Mouse (Mus musculus): Measurements from ENCODE around the gene Lingo2. TPM values are rescaled to one million over a fixed set of nuclear protein-coding genes. Genes with fewer than 3 reads are reported as not detected.
A peak's percentile ranks its signal among the peaks of the same experiment; 100 is the strongest.

The Lingo2 gene
- 0.61 and 1.1 TPM in 2 replicates for polyA plus RNA-seq (2014; fragmentation: Nextera tagmentation; extraction: Ambion mirVana)

GRCm38 (mm10) chr4:36951150-36951954 lies at the start of gene Lingo2:
Lingo2 (minus strand) TSS chr4:36951747.
- no peaks in the 10 kb centered on the region for H3K9me3 ChIP-seq (ENCODE audit: control insufficient read depth, low read length)
- peaks cover 45% of the 10 kb centered on the region for H3K27me3 ChIP-seq (ENCODE audit: control insufficient read depth, insufficient read depth, low read length)
- DNase-seq (ENCODE audit: low spot score) (peak; percentile 55), ATAC-seq (ENCODE audit: insufficient number of reproducible peaks, low FRiP score, low TSS enrichment, low read depth) (no peak)
- peak within 1 kb of the TSS; percentile 93 for H3K4me2 ChIP-seq (ENCODE audit: low read depth, severe bottlenecking)
- 0 out of 2 replicates have a peak, but pooled peaks cover 3% of the 10 kb centered on the region for H3K4me1 ChIP-seq (ENCODE audit: control insufficient read depth, insufficient read depth, low read length)
- H3K27ac ChIP-seq (replicated peaks; ENCODE audit: low read depth, low read length) = no peak within 1 kb of the TSS
- peak within 1 kb of the TSS; percentile 27; the same call in 1 of the 2 replicates for H3K9ac ChIP-seq (ENCODE audit: low read length)
- peak within 1 kb of the TSS; percentile 52 for H3K4me3 ChIP-seq (ENCODE audit: low read depth, low read length)
- WGBS = under 1% methylated on average over 61 of the region's 61 CpGs
- no peaks in the 10 kb centered on the region for H3K36me3 ChIP-seq (ENCODE audit: control insufficient read depth, insufficient read depth, low read length)

- Histone ChIP-seq H3K27ac (replicated peaks; ENCODE audit: low read depth, low read length) (no peak overlapping the region), H3K4me1 (ENCODE audit: control insufficient read depth, insufficient read depth, low read length) (no peaks in the 10 kb centered on the region), H3K9ac (ENCODE audit: low read length) (no peak overlapping the region), H3K9me3 (ENCODE audit: control insufficient read depth, low read length) (no peaks in the 10 kb centered on the region), H3K4me3 (ENCODE audit: low read depth, low read length) (no peak overlapping the region), H3K36me3 (ENCODE audit: control insufficient read depth, insufficient read depth, low read length) (no peaks in the 10 kb centered on the region), H3K4me2 (ENCODE audit: low read depth, severe bottlenecking) (no peak overlapping the region), H3K27me3 (ENCODE audit: control insufficient read depth, insufficient read depth, low read length) (no peaks in the 10 kb centered on the region)
- DNase-seq (ENCODE audit: low spot score) (no peak), ATAC-seq (ENCODE audit: insufficient number of reproducible peaks, low FRiP score, low TSS enrichment, low read depth) (no peak)
- WGBS = 86% methylated on average over 4 of the region's 4 CpGs
Measured at GRCm38 (mm10) chr4:36973358-36973757, 21.8 kb upstream of the Lingo2 start.

GRCm38 (mm10) chr4:36952431-36953429 lies 1.2 kb upstream of the Lingo2 start:
- Histone ChIP-seq H3K36me3 (ENCODE audit: control insufficient read depth, insufficient read depth, low read length) (no peaks in the 10 kb centered on the region), H3K4me3 (ENCODE audit: low read depth, low read length) (peak overlapping the region; percentile 52), H3K9me3 (ENCODE audit: control insufficient read depth, low read length) (no peaks in the 10 kb centered on the region), H3K4me1 (ENCODE audit: control insufficient read depth, insufficient read depth, low read length) (0 out of 2 replicates have a peak, but pooled peaks cover 3% of the 10 kb centered on the region), H3K9ac (ENCODE audit: low read length) (no peak overlapping the region), H3K4me2 (ENCODE audit: low read depth, severe bottlenecking) (peak overlapping the region; percentile 93), H3K27me3 (ENCODE audit: control insufficient read depth, insufficient read depth, low read length) (peaks cover 45% of the 10 kb centered on the region), H3K27ac (replicated peaks; ENCODE audit: low read depth, low read length) (no peak overlapping the region)
- WGBS = 9% methylated on average over 20 of the region's 20 CpGs
- DNase-seq (ENCODE audit: low spot score) (peak; percentile 43), ATAC-seq (ENCODE audit: insufficient number of reproducible peaks, low FRiP score, low TSS enrichment, low read depth) (no peak)

- no peak overlapping the region for H3K27ac ChIP-seq (replicated peaks; ENCODE audit: low read depth, low read length)
- peak overlapping the region; percentile 52 for H3K4me3 ChIP-seq (ENCODE audit: low read depth, low read length)
- H3K9ac ChIP-seq (ENCODE audit: low read length) = no peak overlapping the region; the same call in 1 of the 2 replicates
- no peaks in the 10 kb centered on the region for H3K9me3 ChIP-seq (ENCODE audit: control insufficient read depth, low read length)
- no peaks in the 10 kb centered on the region for H3K36me3 ChIP-seq (ENCODE audit: control insufficient read depth, insufficient read depth, low read length)
- H3K27me3 ChIP-seq (ENCODE audit: control insufficient read depth, insufficient read depth, low read length) = peaks cover 45% of the 10 kb centered on the region
- peak overlapping the region; percentile 93 for H3K4me2 ChIP-seq (ENCODE audit: low read depth, severe bottlenecking)
- no peak for ATAC-seq (ENCODE audit: insufficient number of reproducible peaks, low FRiP score, low TSS enrichment, low read depth)
- H3K4me1 ChIP-seq (ENCODE audit: control insufficient read depth, insufficient read depth, low read length) = 0 out of 2 replicates have a peak, but pooled peaks cover 3% of the 10 kb centered on the region
- DNase-seq (ENCODE audit: low spot score) = peak; percentile 56
- WGBS = 0% methylated on average over 7 of the region's 7 CpGs
Measured at GRCm38 (mm10) chr4:36951955-36952215, 338 bp upstream of the Lingo2 start.

GRCm38 (mm10) chr4:36950790-36951149 lies 777 bp downstream of the Lingo2 start:
- H3K36me3 ChIP-seq (ENCODE audit: control insufficient read depth, insufficient read depth, low read length) = no peaks in the 10 kb centered on the region
- H3K27ac ChIP-seq (replicated peaks; ENCODE audit: low read depth, low read length) = no peak overlapping the region
- DNase-seq (ENCODE audit: low spot score) (no peak), ATAC-seq (ENCODE audit: insufficient number of reproducible peaks, low FRiP score, low TSS enrichment, low read depth) (0 out of 2 replicates have a peak, but pooled peaks have one; percentile 5)
- H3K9ac ChIP-seq (ENCODE audit: low read length) = no peak overlapping the region
- 0 out of 2 replicates have a peak, but pooled peaks cover 3% of the 10 kb centered on the region for H3K4me1 ChIP-seq (ENCODE audit: control insufficient read depth, insufficient read depth, low read length)
- peak overlapping the region; percentile 52 for H3K4me3 ChIP-seq (ENCODE audit: low read depth, low read length)
- peaks cover 45% of the 10 kb centered on the region for H3K27me3 ChIP-seq (ENCODE audit: control insufficient read depth, insufficient read depth, low read length)
- H3K4me2 ChIP-seq (ENCODE audit: low read depth, severe bottlenecking) = peak overlapping the region; percentile 93
- WGBS = under 1% methylated on average over 11 of the region's 11 CpGs
- no peaks in the 10 kb centered on the region for H3K9me3 ChIP-seq (ENCODE audit: control insufficient read depth, low read length)

GRCm38 (mm10) chr4:36950021-36950751 lies 1.4 kb downstream of the Lingo2 start:
- peaks cover 45% of the 10 kb centered on the region for H3K27me3 ChIP-seq (ENCODE audit: control insufficient read depth, insufficient read depth, low read length)

GRCm38 (mm10) chr4:36890810-36891209 lies 60.7 kb downstream of the Lingo2 start:
- H3K27ac ChIP-seq (replicated peaks; ENCODE audit: low read depth, low read length) = no peak overlapping the region
- no peak overlapping the region for H3K9ac ChIP-seq (ENCODE audit: low read length)
- no peaks in the 10 kb centered on the region for H3K4me1 ChIP-seq (ENCODE audit: control insufficient read depth, insufficient read depth, low read length)
- H3K27me3 ChIP-seq (ENCODE audit: control insufficient read depth, insufficient read depth, low read length) = no peaks in the 10 kb centered on the region
- ATAC-seq (ENCODE audit: insufficient number of reproducible peaks, low FRiP score, low TSS enrichment, low read depth) (no peak), DNase-seq (ENCODE audit: low spot score) (no peak)
- H3K4me2 ChIP-seq (ENCODE audit: low read depth, severe bottlenecking) = no peak overlapping the region
- 86% methylated on average over 1 of the region's 1 CpGs for WGBS
- no peaks in the 10 kb centered on the region for H3K9me3 ChIP-seq (ENCODE audit: control insufficient read depth, low read length)
- H3K4me3 ChIP-seq (ENCODE audit: low read depth, low read length) = no peak overlapping the region
- no peaks in the 10 kb centered on the region for H3K36me3 ChIP-seq (ENCODE audit: control insufficient read depth, insufficient read depth, low read length)

More at GRCm38 (mm10) chr4:36950021-36950751, 1.4 kb downstream of the Lingo2 start:
- ATAC-seq (ENCODE audit: insufficient number of reproducible peaks, low FRiP score, low TSS enrichment, low read depth) (peak; percentile 87), DNase-seq (ENCODE audit: low spot score) (peak; percentile 87)
- peak overlapping the region; percentile 93 for H3K4me2 ChIP-seq (ENCODE audit: low read depth, severe bottlenecking)
- peak overlapping the region; percentile 52 for H3K4me3 ChIP-seq (ENCODE audit: low read depth, low read length)
- WGBS = under 1% methylated on average over 35 of the region's 43 CpGs
- 0 out of 2 replicates have a peak, but pooled peaks cover 3% of the 10 kb centered on the region for H3K4me1 ChIP-seq (ENCODE audit: control insufficient read depth, insufficient read depth, low read length)
- H3K27ac ChIP-seq (replicated peaks; ENCODE audit: low read depth, low read length) = no peak overlapping the region
- no peaks in the 10 kb centered on the region for H3K36me3 ChIP-seq (ENCODE audit: control insufficient read depth, insufficient read depth, low read length)
- H3K9ac ChIP-seq (ENCODE audit: low read length) = no peak overlapping the region
- H3K9me3 ChIP-seq (ENCODE audit: control insufficient read depth, low read length) = no peaks in the 10 kb centered on the region

- DNase-seq (ENCODE audit: low spot score) (no peak), ATAC-seq (ENCODE audit: insufficient number of reproducible peaks, low FRiP score, low TSS enrichment, low read depth) (no peak)
- Histone ChIP-seq H3K4me1 (ENCODE audit: control insufficient read depth, insufficient read depth, low read length) (no peaks in the 10 kb centered on the region), H3K27ac (replicated peaks; ENCODE audit: low read depth, low read length) (no peak overlapping the region), H3K9ac (ENCODE audit: low read length) (no peak overlapping the region), H3K4me3 (ENCODE audit: low read depth, low read length) (no peak overlapping the region), H3K27me3 (ENCODE audit: control insufficient read depth, insufficient read depth, low read length) (no peaks in the 10 kb centered on the region), H3K4me2 (ENCODE audit: low read depth, severe bottlenecking) (no peak overlapping the region), H3K36me3 (ENCODE audit: control insufficient read depth, insufficient read depth, low read length) (no peaks in the 10 kb centered on the region), H3K9me3 (ENCODE audit: control insufficient read depth, low read length) (no peaks in the 10 kb centered on the region)
- 86% methylated on average over 3 of the region's 3 CpGs for WGBS
Measured at GRCm38 (mm10) chr4:36890365-36890764, 61.2 kb downstream of the Lingo2 start.

All from limb, embryonic 11.5 days (tissue).